Mouse (Mus musculus) MEL (cell line): Measurements from ENCODE around the gene Prss48. TPM values are rescaled to one million over a fixed set of nuclear protein-coding genes. Genes with fewer than 3 reads are reported as not detected.

Experiments
- DNase-seq: peaks from one replicate; pipeline ENCODE4 v3.0.0; 2011; ENCODE audit warnings: low read depth, low spot score
- H3K27ac ChIP-seq: 2 replicates; pipeline ENCODE4 v1.5.1; 2012; ENCODE audit warnings: low read depth, mild to moderate bottlenecking, control low read depth, low read length, moderate library complexity; ENCODE audit not compliant: control insufficient read depth
- H3K27me3 ChIP-seq, 2 experiments: fragments of 150-350 bp in 1 of 2; sonication (generic) in 1 of 2; 2 replicates each; pipeline ENCODE4 v1.6.1; 2012; ENCODE audit warnings: low read length in 2 of 2, mild to moderate bottlenecking in 2 of 2, improper control_type of control experiment in 1 of 2, moderate library complexity in 1 of 2; ENCODE audit not compliant: insufficient read depth in 2 of 2, control insufficient read depth in 1 of 2
- H3K36me3 ChIP-seq, 2 experiments: 2 replicates each; pipeline ENCODE4 v1.6.1; 2012 to 2014; ENCODE audit warnings: low read length in 2 of 2, improper control_type of control experiment in 1 of 2, inconsistent platforms in 1 of 2, mild to moderate bottlenecking in 1 of 2; ENCODE audit not compliant: insufficient read depth in 2 of 2, control insufficient read depth in 1 of 2
- H3K4me1 ChIP-seq, 2 experiments: fragments of 150-350 bp in 1 of 2; sonication (generic) in 1 of 2; 2 replicates each; pipeline ENCODE4 v1.6.1; 2012; ENCODE audit warnings: low read length in 2 of 2, improper control_type of control experiment in 1 of 2, mild to moderate bottlenecking in 1 of 2; ENCODE audit not compliant: insufficient read depth in 2 of 2, control insufficient read depth in 1 of 2
- H3K4me3 ChIP-seq, 2 experiments: fragments of 150-350 bp in 1 of 2; sonication (generic) in 1 of 2; 2 replicates each; pipeline ENCODE4 v1.5.1; 2012; ENCODE audit warnings: low read depth in 2 of 2, low read length in 2 of 2, mild to moderate bottlenecking in 2 of 2, moderate library complexity in 2 of 2, control low read depth in 1 of 2, improper control_type of control experiment in 1 of 2; ENCODE audit not compliant: control insufficient read depth in 1 of 2, insufficient read depth in 1 of 2
- H3K79me2 ChIP-seq: 2 replicates; pipeline ENCODE4 v1.6.1; 2012; ENCODE audit warnings: mild to moderate bottlenecking, low read length, moderate library complexity; ENCODE audit not compliant: control insufficient read depth, poor library complexity, insufficient read depth
- H3K9ac ChIP-seq: 2 replicates; pipeline ENCODE4 v1.6.1; 2012; ENCODE audit warnings: low read depth, mild to moderate bottlenecking, control low read depth, low read length, moderate library complexity; ENCODE audit not compliant: control insufficient read depth, poor library complexity, severe bottlenecking
- H3K9me3 ChIP-seq: fragments of 150-350 bp; sonication (generic); replicated peaks from 2 replicates; pipeline ENCODE4 v1.6.1; 2012; ENCODE audit warnings: mild to moderate bottlenecking, low read length, improper control_type of control experiment, moderate library complexity; ENCODE audit not compliant: insufficient read depth
- E2F4 ChIP-seq: IDR thresholded peaks from 2 replicates; pipeline ENCODE4 v1.6.1; 2011; ENCODE audit warnings: low read depth, low read length, improper control_type of control experiment, borderline replicate concordance
- EP300 ChIP-seq, 2 experiments: IDR thresholded peaks; 2 replicates each; pipeline ENCODE4 v1.6.1; 2011; ENCODE audit warnings: improper control_type of control experiment in 2 of 2, low read length in 2 of 2, low read depth in 1 of 2, mild to moderate bottlenecking in 1 of 2
- ETS1 ChIP-seq: IDR thresholded peaks from 2 replicates; pipeline ENCODE4 v1.6.1; 2012; ENCODE audit warnings: low read depth, mild to moderate bottlenecking, inconsistent platforms, low read length, improper control_type of control experiment, moderate library complexity
- HCFC1 ChIP-seq: IDR thresholded peaks from 2 replicates; pipeline ENCODE4 v1.6.1; 2012; ENCODE audit warnings: low read depth, mild to moderate bottlenecking, inconsistent platforms, low read length, improper control_type of control experiment, moderate library complexity
- JUND ChIP-seq: IDR thresholded peaks from 2 replicates; pipeline ENCODE4 v1.6.1; 2011; ENCODE audit warnings: low read depth, mild to moderate bottlenecking, improper control_type of control experiment, low read length
- KAT2A ChIP-seq: conservative IDR thresholded peaks from 2 replicates; pipeline ENCODE4 v1.6.1; 2012; ENCODE audit warnings: low read depth, low read length, improper control_type of control experiment, inconsistent platforms
- MAFK ChIP-seq: IDR thresholded peaks from 2 replicates; pipeline ENCODE4 v1.6.1; 2011; ENCODE audit warnings: low read depth, mild to moderate bottlenecking, low read length, improper control_type of control experiment, borderline replicate concordance
- MAX ChIP-seq: IDR thresholded peaks from 2 replicates; pipeline ENCODE4 v1.6.1; 2011; ENCODE audit warnings: low read length, improper control_type of control experiment
- MEF2A ChIP-seq: IDR thresholded peaks from 2 replicates; pipeline ENCODE4 v1.6.1; 2014; ENCODE audit warnings: low read depth, mild to moderate bottlenecking, inconsistent platforms, low read length, improper control_type of control experiment; ENCODE audit not compliant: poor library complexity, insufficient replicate concordance, severe bottlenecking; ENCODE audit errors: extremely low read depth
- MYB ChIP-seq: IDR thresholded peaks from 2 replicates; pipeline ENCODE4 v1.6.1; 2011; ENCODE audit warnings: mild to moderate bottlenecking, low read depth, low read length, improper control_type of control experiment
- NELFE ChIP-seq: IDR thresholded peaks from 2 replicates; pipeline ENCODE4 v1.6.1; 2011; ENCODE audit warnings: low read depth, low read length, improper control_type of control experiment
- NRF1 ChIP-seq: IDR thresholded peaks from 2 replicates; pipeline ENCODE4 v1.6.1; 2014; ENCODE audit warnings: low read depth, mild to moderate bottlenecking, inconsistent platforms, low read length, improper control_type of control experiment, moderate library complexity; ENCODE audit not compliant: poor library complexity, insufficient read depth, severe bottlenecking
- POLR2AphosphoS2 ChIP-seq: IDR thresholded peaks from 2 replicates; pipeline ENCODE4 v1.6.1; 2011; ENCODE audit warnings: low read length, improper control_type of control experiment
- RAD21 ChIP-seq: IDR thresholded peaks from 2 replicates; pipeline ENCODE4 v1.6.1; 2011; ENCODE audit warnings: mild to moderate bottlenecking, low read depth, low read length, improper control_type of control experiment
- SMC3 ChIP-seq: IDR thresholded peaks from 2 replicates; pipeline ENCODE4 v1.6.1; 2011; ENCODE audit warnings: low read depth, low read length, improper control_type of control experiment
- TBP ChIP-seq: IDR thresholded peaks from 2 replicates; pipeline ENCODE4 v1.8.0; 2011; ENCODE audit warnings: low read depth, low read length, improper control_type of control experiment
- TCF12 ChIP-seq: IDR thresholded peaks from 2 replicates; pipeline ENCODE4 v1.6.1; 2014; ENCODE audit warnings: low read depth, mild to moderate bottlenecking, inconsistent platforms, low read length, improper control_type of control experiment, moderate library complexity
- USF1 ChIP-seq: IDR thresholded peaks from 2 replicates; pipeline ENCODE4 v1.6.1; 2014; ENCODE audit warnings: low read depth, mild to moderate bottlenecking, inconsistent platforms, low read length, improper control_type of control experiment, moderate library complexity
- USF2 ChIP-seq, 2 experiments: IDR thresholded peaks; 2 replicates each; pipeline ENCODE4 v1.6.1; 2011 to 2012; ENCODE audit warnings: improper control_type of control experiment in 2 of 2, low read length in 2 of 2, borderline replicate concordance in 1 of 2, inconsistent platforms in 1 of 2, low read depth in 1 of 2, mild to moderate bottlenecking in 1 of 2; ENCODE audit not compliant: insufficient read depth in 1 of 2
- ZC3H11A ChIP-seq: IDR thresholded peaks from 2 replicates; pipeline ENCODE4 v1.6.1; 2012; ENCODE audit warnings: low read depth, mild to moderate bottlenecking, inconsistent platforms, low read length, improper control_type of control experiment
- ZKSCAN1 ChIP-seq: IDR thresholded peaks from 2 replicates; pipeline ENCODE4 v1.6.1; 2012; ENCODE audit warnings: low read depth, mild to moderate bottlenecking, inconsistent platforms, low read length, improper control_type of control experiment, moderate library complexity
- ZNF384 ChIP-seq: IDR thresholded peaks from 2 replicates; pipeline ENCODE4 v1.6.1; 2012; ENCODE audit warnings: low read depth, mild to moderate bottlenecking, inconsistent platforms, low read length, improper control_type of control experiment
- polyA plus RNA-seq, 2 experiments: library from polyadenylated mRNA; stranded (reverse) in 1 of 2; unstranded in 1 of 2; fragments of >175 nt in 1 of 2; fragments of >200 nt in 1 of 2; gene quantifications; 2 replicates each; pipeline versions ENCODE4 v1.2.1 to v1.2.4; 2012; ENCODE audit warnings: low replicate concordance in 2 of 2, low read depth in 1 of 2; ENCODE audit not compliant: insufficient read length in 2 of 2, insufficient read depth in 1 of 2, missing spikeins in 1 of 2
- total RNA-seq: library from RNA; depleted of rRNA; stranded (reverse); fragments of 300-350 nt; gene quantifications from 2 replicates; pipeline ENCODE4 v1.2.3, GENCODE M21; 2012

The Prss48 gene
- total and polyA plus RNA-seq, 3 experiments: not detected

DNA sequence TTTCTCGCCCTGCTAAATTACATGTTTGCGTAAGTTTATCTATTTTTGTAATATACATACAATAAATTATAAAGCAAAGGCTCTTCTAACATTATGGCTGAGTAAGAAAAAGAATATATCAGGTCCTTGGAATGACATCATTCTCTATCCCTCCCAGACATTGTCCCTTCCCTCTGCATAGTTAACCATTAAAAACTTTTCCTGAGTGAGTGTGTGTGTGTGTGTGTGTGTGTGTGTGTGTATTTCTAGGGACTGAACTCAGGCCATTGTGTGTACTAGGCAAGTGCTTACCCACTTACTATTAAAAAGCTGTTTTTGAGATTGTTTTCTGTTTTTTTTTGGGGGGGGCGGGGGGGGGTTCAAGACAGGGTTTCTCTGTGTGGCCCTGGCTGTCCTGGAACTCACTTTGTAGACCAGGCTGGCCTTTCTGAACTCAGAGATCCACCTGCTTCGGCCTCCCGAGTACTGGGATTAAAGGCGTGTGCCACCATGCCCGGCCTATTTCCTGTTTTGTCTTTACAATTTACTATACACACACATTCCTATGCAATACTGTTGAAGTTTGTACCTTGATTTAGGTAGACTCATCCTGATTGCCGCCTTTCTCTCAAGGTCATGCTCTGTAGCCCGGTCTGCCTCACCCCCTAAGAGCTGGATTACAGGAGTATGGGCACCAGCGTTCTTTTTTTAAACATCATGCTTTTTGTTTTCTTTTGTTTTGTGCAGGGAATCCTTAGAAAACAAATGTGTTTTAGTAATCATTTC, 28.7 kb downstream of the Prss48 start:
- H3K79me2 ChIP-seq: no peaks in the 10 kb centered on the region
- no peaks in the 10 kb centered on the region for H3K36me3 ChIP-seq
- H3K4me3 ChIP-seq: no peak overlapping the region
- no peak overlapping the region for H3K27ac ChIP-seq
- TF ChIP-seq JUND (no peak), ZC3H11A (no peak)
- TF ChIP-seq, all 39 proteins: peak for 0
- no peaks in the 10 kb centered on the region for H3K9me3 ChIP-seq
- DNase-seq: no peak
- no peaks in the 10 kb centered on the region for H3K27me3 ChIP-seq
- H3K9ac ChIP-seq: no peak overlapping the region
- H3K4me1 ChIP-seq: no peaks in the 10 kb centered on the region

DNA sequence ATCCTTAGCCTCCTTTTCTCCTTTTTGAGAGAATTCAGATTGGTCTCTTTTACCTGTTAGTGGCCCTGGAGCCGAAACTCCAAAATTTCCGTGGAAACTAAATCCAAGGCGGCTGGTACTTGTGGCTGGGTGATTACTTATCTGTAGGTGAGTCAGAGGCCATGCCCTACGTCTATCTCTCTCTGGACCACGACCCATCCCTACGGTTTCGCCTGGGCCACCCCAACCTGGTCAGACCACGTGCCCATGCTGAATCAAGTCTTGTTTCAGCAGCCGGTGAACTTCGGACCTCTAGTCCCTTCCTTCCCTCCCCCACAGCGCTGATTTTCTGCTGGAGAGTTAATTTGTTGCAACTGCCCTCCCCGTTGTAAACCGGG, 30.7 kb downstream of the Prss48 start:
- H3K79me2 ChIP-seq: no peaks in the 10 kb centered on the region
- no peaks in the 10 kb centered on the region for H3K27me3 ChIP-seq
- no peaks in the 10 kb centered on the region for H3K36me3 ChIP-seq
- no peak overlapping the region for H3K27ac ChIP-seq
- no peak overlapping the region; the same call in 1 of the 2 replicates for H3K9ac ChIP-seq
- peak overlapping the region in 1 of 2 experiments; percentile 9; a peak in 1 of 4 replicates for H3K4me3 ChIP-seq
- TF ChIP-seq ZKSCAN1 (no peak), ETS1 (no peak), NRF1 (no peak)
- DNase-seq: no peak
- H3K9me3 ChIP-seq: no peaks in the 10 kb centered on the region
- no peaks in the 10 kb centered on the region for H3K4me1 ChIP-seq

DNA sequence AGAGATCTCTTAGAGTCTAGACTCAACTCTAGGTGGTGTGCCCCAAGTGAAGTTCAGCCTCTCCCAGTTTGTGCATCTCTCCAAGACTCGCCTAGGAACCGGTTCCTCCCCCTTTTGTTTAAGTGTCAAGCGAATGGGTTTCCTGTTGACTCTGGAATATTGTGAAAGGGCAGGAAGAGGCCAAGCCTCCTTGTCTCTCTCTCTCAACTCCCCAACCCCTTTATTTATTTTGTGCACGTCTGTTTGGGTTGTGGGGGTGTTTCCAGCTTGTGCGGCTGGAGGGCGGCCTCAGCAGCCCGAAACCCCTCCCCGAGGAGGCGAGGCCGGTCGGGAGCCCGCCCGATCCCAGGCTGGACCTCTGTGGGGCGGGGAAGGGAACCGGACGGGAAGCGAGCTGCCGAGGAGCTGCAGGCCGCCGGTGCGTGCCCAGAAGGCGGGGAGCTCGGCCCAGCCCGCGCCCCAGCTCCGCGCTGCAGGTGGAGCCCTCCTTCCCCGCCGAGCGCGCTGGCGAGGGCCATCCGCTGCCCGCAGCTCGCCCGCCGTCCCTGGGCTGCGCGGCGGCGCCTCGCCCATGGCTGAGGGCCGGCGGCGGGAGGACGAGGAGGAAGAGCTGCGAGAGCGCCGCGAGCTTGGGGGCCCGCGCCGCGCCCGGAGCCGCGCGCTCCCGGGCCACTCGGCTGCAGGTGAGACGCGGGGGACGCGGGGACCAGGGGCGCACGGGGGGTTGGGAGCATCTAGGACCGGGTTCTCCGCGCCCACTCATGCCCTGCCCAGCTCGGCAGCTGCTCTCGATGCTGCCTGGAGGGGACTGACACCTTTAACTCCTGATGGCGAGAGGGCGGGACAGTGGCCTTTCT, 31.3 kb downstream of the Prss48 start, which contains the start of gene Sh3d19:
TSS of gene Sh3d19 (plus strand) at position 368 of the 857 bp plus-strand sequence.
- no peaks in the 10 kb centered on the region for H3K36me3 ChIP-seq
- H3K4me3 ChIP-seq: peak within 1 kb of the TSS in 1 of 2 experiments; percentile 9; a peak in 1 of 4 replicates
- peak; percentile 25 for DNase-seq
- no peak for TF ChIP-seq HCFC1
- no peak for TF ChIP-seq POLR2AphosphoS2
- TF ChIP-seq MAFK: no peak
- TF ChIP-seq USF2 (IDR thresholded peaks at IDR 0.05; ENCODE audit: borderline replicate concordance in 1 of 2, insufficient read depth in 1 of 2, low read depth in 1 of 2, low read length in 2 of 2): no peak
- no peak for TF ChIP-seq USF1
- no peak for TF ChIP-seq ZNF384
- TF ChIP-seq MYB: no peak
- TF ChIP-seq NELFE: no peak
- TF ChIP-seq TBP: no peak
- no peak for TF ChIP-seq E2F4
- TF ChIP-seq EP300 (IDR thresholded peaks at IDR 0.05; ENCODE audit: low read depth in 1 of 2, low read length in 2 of 2): no peak
- no peak for TF ChIP-seq MEF2A
- TF ChIP-seq RAD21: no peak
- no peak for TF ChIP-seq SMC3
- no peak for TF ChIP-seq KAT2A
- no peak for TF ChIP-seq TCF12
- TF ChIP-seq MAX: no peak
- no peak within 1 kb of the TSS; the same call in 1 of the 2 replicates for H3K9ac ChIP-seq
- H3K79me2 ChIP-seq: no peaks in the 10 kb centered on the region
- H3K4me1 ChIP-seq: no peaks in the 10 kb centered on the region
- H3K9me3 ChIP-seq: no peaks in the 10 kb centered on the region
- H3K27ac ChIP-seq: no peak within 1 kb of the TSS
- H3K27me3 ChIP-seq: no peaks in the 10 kb centered on the region
